Mouse (Mus musculus): ENCODE measurements at regions not wholly inside any gene's neighbourhood (a gene's known extent, or its start where the extent isn't known, plus 50 kb on each side); places are given as distances from the start of the nearest gene placed in this dataset.
"Not testable (repeated sequence)": the region's sequence is repeated elsewhere in the genome, so short reads cannot be mapped to it uniquely, and the experiment has no call there.

- CTCF ChIA-PET: no interaction called here
- POLR2A ChIA-PET: no interaction called here
These were observed 132.9 kb downstream of the Tfec start for GRCm38 (mm10) chr6:16765354-16765753.

- POLR2A ChIA-PET: no interaction called here
- CTCF ChIA-PET: no interaction called here
These were observed 133.5 kb downstream of the Tfec start for GRCm38 (mm10) chr6:16764707-16765106.

DNA sequence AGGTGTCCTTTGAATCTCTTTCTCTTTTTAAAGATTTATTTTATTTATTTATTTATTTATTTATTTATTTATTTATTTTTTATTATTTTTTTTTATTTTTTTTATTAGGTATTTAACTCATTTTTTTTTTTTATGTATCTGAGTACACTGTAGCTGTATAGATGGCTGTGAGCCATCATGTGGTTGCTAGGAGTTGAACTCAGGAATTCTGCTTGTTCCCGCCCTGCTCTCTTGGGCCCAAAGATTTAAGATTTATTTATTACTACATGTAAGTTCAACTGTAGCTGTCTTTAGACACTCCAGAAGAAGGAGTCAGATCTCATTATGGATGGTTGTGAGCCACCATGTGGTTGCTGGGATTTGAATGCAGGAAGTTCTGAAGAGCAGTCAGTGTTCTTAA is 143.2 kb downstream of the Tfec start:
- POLR2A ChIA-PET: interaction anchor here in 1 of 4 experiments (0.7 kb wide), 1 partner anchor 46 kb away, joined by 4 read pairs; no protein-coding TSS in a partner anchor
- CTCF ChIA-PET: not testable (repeated sequence)

GRCm38 (mm10) chr6:16733184-16733583 is 165.1 kb downstream of the Tfec start:
- ChIA-PET CTCF (no interaction called here), POLR2A (no interaction called here)

GRCm38 (mm10) chr6:16732095-16732494 is 166.1 kb downstream of the Tfec start:
- CTCF ChIA-PET: interaction anchor here in 1 of 4 experiments (0.7 kb wide), 1 partner anchor 12 kb away, joined by 3 read pairs; no protein-coding TSS in a partner anchor
- POLR2A ChIA-PET: no interaction called here

- ChIA-PET POLR2A (no interaction called here), CTCF (no interaction called here)
These were observed 170.9 kb downstream of the Tfec start for GRCm38 (mm10) chr6:16727256-16727890.

DNA sequence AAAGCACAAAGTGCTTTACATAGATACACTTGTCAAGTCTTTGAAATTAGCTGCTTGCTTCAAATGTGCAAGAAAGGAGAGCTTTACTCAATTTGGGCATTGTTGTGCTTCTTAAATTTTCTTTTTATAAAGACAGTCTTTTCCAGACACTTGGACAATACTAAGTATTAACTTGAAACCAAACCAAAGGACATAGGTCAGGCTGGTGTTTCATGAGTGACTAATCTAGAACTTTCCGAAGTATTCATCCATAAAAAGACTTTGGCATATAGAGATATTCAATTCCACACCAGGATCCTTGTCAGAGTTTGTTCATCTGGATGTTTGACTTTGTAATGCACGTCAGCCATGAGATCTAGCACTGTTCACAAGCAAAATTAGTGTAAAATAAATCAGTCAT is 173.0 kb downstream of the Tfec start:
- POLR2A ChIA-PET: no interaction called here
- CTCF ChIA-PET: no interaction called here

DNA sequence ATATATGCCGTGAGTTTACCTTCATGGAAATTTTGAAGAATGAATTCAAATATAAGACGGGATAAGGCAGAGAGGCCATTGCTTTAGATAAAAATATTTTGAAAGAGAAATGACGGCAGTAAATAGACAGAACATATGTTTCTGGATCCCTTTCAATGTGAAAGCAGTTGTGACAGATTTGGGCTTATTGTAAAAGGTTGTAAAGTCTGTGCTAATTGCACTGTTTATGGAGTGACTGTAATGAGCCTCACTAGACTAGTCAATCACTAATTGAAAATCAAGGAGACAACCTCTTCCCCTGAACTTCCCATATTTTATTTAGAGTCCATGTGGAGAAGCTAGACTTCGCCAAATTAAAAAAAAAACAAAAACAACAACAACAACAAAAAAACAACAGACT is 193.7 kb downstream of the Tfec start:
- CTCF ChIA-PET: no interaction called here

DNA sequence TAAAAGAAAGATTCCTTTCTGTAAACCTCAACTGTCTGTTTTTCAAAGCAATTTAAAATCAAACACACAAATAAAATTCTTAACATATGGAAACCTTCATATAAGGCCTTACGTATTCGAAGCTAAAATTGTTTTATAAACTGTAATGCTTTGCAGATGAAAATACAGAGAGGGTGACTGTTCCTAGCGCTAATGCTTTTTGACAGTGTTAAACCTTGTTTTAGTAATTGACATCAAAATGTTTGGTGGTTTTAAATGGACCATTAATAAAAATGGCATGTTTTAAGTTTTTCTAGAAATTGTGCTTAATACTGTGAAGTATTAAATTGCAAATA is 194.9 kb downstream of the Tfec start:
- ChIA-PET CTCF (no interaction called here), POLR2A (no interaction called here)

More for the DNA sequence above, 193.7 kb downstream of the Tfec start:
- POLR2A ChIA-PET: no interaction called here

DNA sequence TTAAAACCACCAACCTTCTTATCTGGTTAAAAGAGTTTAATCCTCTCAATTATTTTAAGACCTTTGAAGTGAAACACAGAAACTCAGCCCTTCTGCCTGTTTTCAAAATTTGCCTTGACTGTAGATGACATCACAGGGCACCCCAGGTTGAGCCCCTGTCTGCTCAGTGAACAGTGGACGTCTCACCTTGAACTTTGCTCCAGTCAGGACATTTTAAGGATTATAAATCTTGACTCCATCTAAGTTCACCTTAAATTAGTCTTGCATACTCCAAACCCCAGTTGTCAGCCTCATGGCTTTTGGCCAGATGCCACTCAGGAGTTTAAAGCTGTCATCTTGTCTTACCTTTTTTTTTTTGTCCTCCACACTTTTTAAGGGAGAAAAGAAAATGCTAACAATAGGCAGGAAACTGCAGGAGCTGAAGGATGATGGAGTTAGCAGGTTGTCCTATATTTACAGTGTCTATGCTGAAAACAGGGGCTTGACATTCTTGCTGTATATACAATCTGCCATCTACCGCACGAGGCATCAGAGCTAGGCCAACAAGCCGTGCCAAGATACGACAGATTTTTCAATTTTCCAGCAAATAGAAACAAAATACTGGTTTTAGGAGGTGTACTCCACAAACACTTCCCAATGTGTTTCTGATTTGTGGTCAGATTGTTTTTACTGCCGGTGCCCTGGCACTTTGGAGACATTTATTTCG is 195.4 kb downstream of the Tfec start:
- ChIA-PET CTCF (no interaction called here), POLR2A (interaction anchor here in 1 of 4 experiments (0.8 kb wide), 1 partner anchor 698 kb away, joined by 3 read pairs; no protein-coding TSS in a partner anchor)

DNA sequence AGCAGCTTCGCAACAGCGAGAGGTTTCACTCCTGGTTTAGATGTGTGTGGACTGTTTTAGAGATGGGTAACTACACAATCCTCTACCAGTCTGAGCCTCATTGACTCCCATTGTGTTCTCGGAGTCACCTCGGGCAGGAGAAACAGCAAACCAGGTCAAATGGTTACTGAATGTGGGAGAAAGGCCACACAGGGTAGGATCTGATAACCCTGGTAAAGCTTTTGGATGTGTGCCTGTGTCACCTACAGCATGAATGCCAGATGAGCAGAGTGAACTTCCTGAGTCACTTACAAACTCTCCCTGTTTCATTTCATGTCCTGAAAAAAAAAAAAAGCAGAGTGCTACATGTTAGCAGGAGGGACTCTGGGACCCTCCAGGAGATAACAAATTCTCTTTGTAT is 201.0 kb downstream of the Tfec start:
- POLR2A ChIA-PET: no interaction called here
- CTCF ChIA-PET: no interaction called here

- ChIA-PET POLR2A (no interaction called here), CTCF (interaction anchor here in 2 of 4 experiments (0.6 to 0.7 kb wide), 2 partner anchors 21 to 517 kb away, joined by 3 to 4 read pairs; no protein-coding TSS in a partner anchor)
These were observed 230.2 kb downstream of the Tfec start for GRCm38 (mm10) chr6:16668004-16668403.

DNA sequence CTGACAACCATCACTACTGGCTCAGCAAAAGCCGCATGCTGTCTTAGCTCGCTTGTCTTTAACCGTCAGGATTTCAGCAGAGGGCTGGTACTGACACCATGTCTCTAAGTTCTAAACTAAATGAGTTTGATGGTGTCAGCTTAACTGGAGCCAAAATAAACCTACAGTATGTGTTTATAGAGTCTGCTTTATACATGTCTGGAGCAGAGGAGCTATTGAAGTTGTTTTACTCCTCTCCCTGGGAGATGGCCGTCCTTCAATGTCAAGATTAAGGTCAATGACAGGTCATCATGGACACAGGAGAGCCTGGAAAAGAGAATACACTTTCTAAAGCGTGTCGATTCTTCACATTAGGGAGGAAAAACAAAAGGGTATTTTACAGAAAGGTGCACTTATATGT is 231.0 kb downstream of the Tfec start:
- POLR2A ChIA-PET: interaction anchor here in 1 of 4 experiments (0.6 kb wide), 1 partner anchor 14 kb away, joined by 6 read pairs; no protein-coding TSS in a partner anchor
- CTCF ChIA-PET: no interaction called here

DNA sequence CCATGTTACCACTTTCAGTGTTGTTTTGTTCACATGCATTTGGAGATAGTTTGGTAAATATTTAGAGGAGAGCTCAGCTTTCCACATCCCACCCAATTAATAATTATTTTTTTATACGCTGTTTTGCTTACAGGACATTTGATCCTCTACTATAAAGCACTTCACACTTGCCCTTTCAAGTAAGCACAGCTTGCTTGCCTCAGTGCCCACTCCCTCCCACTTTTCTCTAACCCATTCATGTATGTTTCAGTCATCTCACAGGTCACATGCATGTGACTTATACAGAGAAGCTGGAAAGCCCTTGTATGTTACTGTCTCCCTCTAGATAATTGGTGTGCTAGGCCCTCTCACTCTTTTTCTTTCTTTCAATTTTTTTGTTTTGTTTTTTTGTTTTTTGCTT is 252.0 kb downstream of the Tfec start:
- ChIA-PET CTCF (interaction anchor here in 1 of 4 experiments (0.6 kb wide), 1 partner anchor 21 kb away, joined by 3 read pairs; no protein-coding TSS in a partner anchor), POLR2A (no interaction called here)

- ChIA-PET POLR2A (no interaction called here), CTCF (no interaction called here)
These were observed 254.7 kb downstream of the Tfec start for GRCm38 (mm10) chr6:16643519-16643918.

- CTCF ChIA-PET: no interaction called here
- POLR2A ChIA-PET: no interaction called here
These were observed 261.4 kb downstream of the Tfec start for GRCm38 (mm10) chr6:16636736-16637304.

- ChIA-PET POLR2A (no interaction called here), CTCF (no interaction called here)
These were observed 262.1 kb downstream of the Tfec start for GRCm38 (mm10) chr6:16636108-16636507.

- ChIA-PET POLR2A (no interaction called here), CTCF (no interaction called here)
These were observed 290.7 kb downstream of the Tfec start for GRCm38 (mm10) chr6:16607393-16608023.

DNA sequence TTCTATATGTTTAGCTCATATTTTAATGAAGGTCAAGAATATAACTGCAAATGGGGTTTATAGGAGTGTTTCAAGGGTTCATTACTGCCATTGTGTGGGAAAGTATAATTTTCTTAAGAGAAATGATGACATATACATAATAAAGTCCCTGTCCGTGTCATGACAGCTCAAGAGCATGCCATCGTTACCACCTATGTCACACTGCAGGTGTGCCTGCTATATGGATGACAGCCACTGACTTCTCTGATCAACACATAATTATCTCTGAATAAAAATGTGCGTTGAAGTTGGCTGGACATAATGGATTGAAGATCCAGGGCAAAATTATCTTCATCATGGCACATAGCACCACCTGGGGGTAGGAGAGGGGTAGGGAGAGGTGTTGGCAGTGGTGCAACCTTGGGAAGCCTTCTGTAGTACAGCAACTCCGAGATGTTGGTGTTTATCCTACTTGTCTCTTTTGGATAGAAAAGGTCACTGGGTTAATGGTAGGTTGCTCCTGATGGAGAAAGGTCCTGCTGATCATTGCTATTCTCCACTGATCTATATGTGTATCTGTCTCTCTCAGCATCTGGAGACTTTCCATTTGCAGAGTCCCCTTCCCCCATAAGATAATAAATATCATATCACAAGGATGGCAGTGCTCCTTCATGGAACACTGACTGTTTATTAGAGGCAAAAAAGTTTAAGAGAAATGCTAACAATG is 291.4 kb downstream of the Tfec start:
- ChIA-PET POLR2A (no interaction called here), CTCF (no interaction called here)

GRCm38 (mm10) chr6:16592411-16592810 is 305.8 kb downstream of the Tfec start:
- ChIA-PET POLR2A (no interaction called here), CTCF (no interaction called here)
